Mouse (Mus musculus) erythroblast, embryonic 14.5 days (primary cell): ENCODE data around the gene Fam129a.

ENCODE experiments used
- GATA1 ChIP-seq: IDR thresholded peaks from 2 replicates; pipeline ENCODE4 v1.6.1; 2012; ENCODE audit warnings: low read length, inconsistent platforms, mixed read lengths
- TAL1 ChIP-seq: IDR thresholded peaks from 3 replicates; pipeline ENCODE4 v1.6.1; 2012; ENCODE audit warnings: low read length, inconsistent platforms, mixed read lengths

- TF ChIP-seq TAL1, result no peak
- no peak for TF ChIP-seq GATA1
These were observed 108.2 kb downstream of the Fam129a start for GRCm38 (mm10) chr1:151679153-151679552.
